Mouse (Mus musculus) hindbrain, postnatal 0 days (tissue): ENCODE measurements around the gene Kcnq5. TPM values are rescaled to one million over a fixed set of nuclear protein-coding genes. Genes with fewer than 3 reads are reported as not detected.

Experiments
- ATAC-seq: fragments of 200-750 bp; cut with Nextera tagmentation; 2 replicates; pipeline ENCODE4 v1.8.0; 2017; ENCODE audit warnings: mild to moderate bottlenecking, moderate TSS enrichment, moderate library complexity
- DNase-seq: peaks from one replicate; pipeline ENCODE4 v3.0.0-alpha.2; 2015; ENCODE audit warnings: low spot score
- H3K27ac ChIP-seq: fragments of 300-500 bp; sonication (generic); 2 replicates; pipeline ENCODE4 v1.5.1; 2014; ENCODE audit warnings: mild to moderate bottlenecking
- H3K27me3 ChIP-seq: fragments of 300-500 bp; sonication (generic); 2 replicates; pipeline ENCODE4 v1.6.1; 2014; ENCODE audit warnings: low read length, mixed read lengths; ENCODE audit not compliant: insufficient read depth
- H3K36me3 ChIP-seq: fragments of 300-500 bp; sonication (generic); 2 replicates; pipeline ENCODE4 v1.6.1; 2014; ENCODE audit warnings: low read length, mixed read lengths; ENCODE audit not compliant: insufficient read depth
- H3K4me1 ChIP-seq: fragments of 300-500 bp; sonication (generic); 2 replicates; pipeline ENCODE4 v1.6.1; 2014; ENCODE audit warnings: antibody characterized with exemption, low read length, mixed read lengths; ENCODE audit not compliant: insufficient read depth
- H3K4me2 ChIP-seq: fragments of 300-500 bp; sonication (generic); 2 replicates; pipeline ENCODE4 v1.6.1; 2014; ENCODE audit warnings: low read depth, mild to moderate bottlenecking, low read length, moderate library complexity, mixed read lengths
- H3K4me3 ChIP-seq: fragments of 300-500 bp; sonication (generic); 2 replicates; pipeline ENCODE4 v1.5.1; 2014; ENCODE audit warnings: low read length
- H3K9ac ChIP-seq: fragments of 300-500 bp; sonication (generic); replicated peaks from 2 replicates; pipeline ENCODE4 v1.6.1; 2014; ENCODE audit warnings: mild to moderate bottlenecking, low read length, moderate library complexity, mixed read lengths
- H3K9me3 ChIP-seq: fragments of 300-500 bp; sonication (generic); 2 replicates; pipeline ENCODE4 v1.6.1; 2016; ENCODE audit warnings: low read length, mixed read lengths
- CTCF ChIP-seq: IDR thresholded peaks from 2 replicates; pipeline ENCODE4 v1.5.1; 2016; ENCODE audit warnings: antibody characterized with exemption, control low read depth, low read depth
- WGBS: fragments of 180-500 bp; shearing (Covaris S2); extraction: QIAGEN DNeasy Blood & Tissue Kit; methylation state at CpG from one replicate; pipeline ENCODE4 v1.1.7; 2014; 5-methylcytosine and 5-hydroxymethylcytosine counted together
- polyA plus RNA-seq: library from polyadenylated mRNA; unstranded; fragments of >200 nt; fragmentation: Nextera tagmentation; extraction: Ambion mirVana; gene quantifications from 2 replicates; pipeline ENCODE4 v1.2.1, GENCODE M21; 2015
- total RNA-seq: library from RNA; depleted of rRNA; stranded (reverse); fragments of >200 nt; gene quantifications from 2 replicates; pipeline ENCODE4 v1.2.3, GENCODE M21; 2014

Kcnq5 gene
- total and polyA plus RNA-seq, 2 experiments from 2014 or later, result 3.4 to 14.4 TPM

GRCm38 (mm10) chr1:21554630-21555029, 407.1 kb downstream of the Kcnq5 start:
- Histone ChIP-seq H3K4me1 (no peaks in the 10 kb centered on the region), H3K9me3 (no peaks in the 10 kb centered on the region), H3K27me3 (no peaks in the 10 kb centered on the region), H3K4me2 (no peak overlapping the region), H3K36me3 (no peaks in the 10 kb centered on the region), H3K9ac (no peak overlapping the region), H3K27ac (no peak overlapping the region), H3K4me3 (no peak overlapping the region)
- no peak for TF ChIP-seq CTCF
- 81% methylated on average over 6 of the region's 6 CpGs for WGBS
- DNase-seq (no peak), ATAC-seq (no peak)

- no peak for ATAC-seq
- Histone ChIP-seq H3K27me3 (no peaks in the 10 kb centered on the region), H3K4me3 (no peak overlapping the region), H3K27ac (no peak overlapping the region), H3K4me2 (no peak overlapping the region), H3K9ac (no peak overlapping the region), H3K4me1 (no peaks in the 10 kb centered on the region), H3K36me3 (no peaks in the 10 kb centered on the region), H3K9me3 (no peaks in the 10 kb centered on the region)
- no peak for TF ChIP-seq CTCF
- DNase-seq, result no peak
- 93% methylated on average over 2 of the region's 2 CpGs for WGBS
These were observed 409.0 kb downstream of the Kcnq5 start for GRCm38 (mm10) chr1:21552715-21553114.

GRCm38 (mm10) chr1:21543909-21544308, 417.8 kb downstream of the Kcnq5 start:
- no peak overlapping the region for H3K27ac ChIP-seq
- no peak for TF ChIP-seq CTCF
- no peak for DNase-seq
- no peak overlapping the region for H3K4me2 ChIP-seq
- H3K4me1 ChIP-seq, result no peaks in the 10 kb centered on the region
- no peaks in the 10 kb centered on the region for H3K9me3 ChIP-seq
- H3K36me3 ChIP-seq, result no peaks in the 10 kb centered on the region
- no peak for ATAC-seq
- H3K27me3 ChIP-seq, result no peaks in the 10 kb centered on the region
- no peak overlapping the region for H3K4me3 ChIP-seq
- no peak overlapping the region for H3K9ac ChIP-seq

- Histone ChIP-seq H3K27me3 (no peaks in the 10 kb centered on the region), H3K36me3 (no peaks in the 10 kb centered on the region), H3K4me2 (no peak overlapping the region), H3K9me3 (no peaks in the 10 kb centered on the region), H3K4me1 (no peaks in the 10 kb centered on the region), H3K4me3 (no peak overlapping the region), H3K27ac (no peak overlapping the region), H3K9ac (no peak overlapping the region)
- ATAC-seq (no peak), DNase-seq (no peak)
- WGBS, result 94% methylated on average over 2 of the region's 2 CpGs
- TF ChIP-seq CTCF, result no peak
These were observed 422.3 kb downstream of the Kcnq5 start for GRCm38 (mm10) chr1:21539486-21539885.

- Histone ChIP-seq H3K4me1 (no peaks in the 10 kb centered on the region), H3K27me3 (no peaks in the 10 kb centered on the region), H3K27ac (no peak overlapping the region), H3K9ac (no peak overlapping the region), H3K4me2 (no peak overlapping the region), H3K4me3 (no peak overlapping the region), H3K9me3 (no peaks in the 10 kb centered on the region), H3K36me3 (no peaks in the 10 kb centered on the region)
- no peak for TF ChIP-seq CTCF
- ATAC-seq (no peak), DNase-seq (no peak)
- 73% methylated on average over 1 of the region's 1 CpGs for whole genome bisulfite sequencing
These were observed 430.9 kb downstream of the Kcnq5 start for GRCm38 (mm10) chr1:21530823-21531222.

- peak; percentile 23; the same call in 1 of the 2 replicates for TF ChIP-seq CTCF
- H3K4me1 ChIP-seq, result no peaks in the 10 kb centered on the region
- no peak overlapping the region for H3K27ac ChIP-seq
- H3K27me3 ChIP-seq, result no peaks in the 10 kb centered on the region
- no peak for DNase-seq
- no peak overlapping the region for H3K9ac ChIP-seq
- H3K36me3 ChIP-seq, result no peaks in the 10 kb centered on the region
- H3K9me3 ChIP-seq, result no peaks in the 10 kb centered on the region
- 82% methylated on average over 10 of the region's 10 CpGs for WGBS
- no peak overlapping the region for H3K4me2 ChIP-seq
- no peak for ATAC-seq
- H3K4me3 ChIP-seq, result no peak overlapping the region
These were observed 439.7 kb downstream of the Kcnq5 start for GRCm38 (mm10) chr1:21521995-21522394.

GRCm38 (mm10) chr1:21521475-21521874, 440.3 kb downstream of the Kcnq5 start:
- no peaks in the 10 kb centered on the region for H3K36me3 ChIP-seq
- no peaks in the 10 kb centered on the region for H3K27me3 ChIP-seq
- no peak for TF ChIP-seq CTCF
- H3K4me3 ChIP-seq, result no peak overlapping the region
- H3K4me2 ChIP-seq, result no peak overlapping the region
- DNase-seq (no peak), ATAC-seq (no peak)
- no peak overlapping the region for H3K9ac ChIP-seq
- WGBS, result 88% methylated on average over 8 of the region's 8 CpGs
- H3K27ac ChIP-seq, result no peak overlapping the region
- no peaks in the 10 kb centered on the region for H3K9me3 ChIP-seq
- H3K4me1 ChIP-seq, result no peaks in the 10 kb centered on the region
